Mouse (Mus musculus) olfactory bulb, adult 2 months (tissue): ENCODE measurements around the gene Hoxa5.

Experiments
- CTCF ChIP-seq: fragments of 200-500 bp; IDR thresholded peaks from 2 replicates; pipeline ENCODE4 v1.5.1; 2012; ENCODE audit warnings: low read depth, mild to moderate bottlenecking, low read length, moderate library complexity; ENCODE audit not compliant: insufficient read depth
- POLR2A ChIP-seq: fragments of 200-500 bp; IDR thresholded peaks from 2 replicates; pipeline ENCODE4 v1.6.1; 2012; ENCODE audit warnings: mild to moderate bottlenecking, low read depth, low read length, moderate library complexity; ENCODE audit not compliant: insufficient read depth

DNA sequence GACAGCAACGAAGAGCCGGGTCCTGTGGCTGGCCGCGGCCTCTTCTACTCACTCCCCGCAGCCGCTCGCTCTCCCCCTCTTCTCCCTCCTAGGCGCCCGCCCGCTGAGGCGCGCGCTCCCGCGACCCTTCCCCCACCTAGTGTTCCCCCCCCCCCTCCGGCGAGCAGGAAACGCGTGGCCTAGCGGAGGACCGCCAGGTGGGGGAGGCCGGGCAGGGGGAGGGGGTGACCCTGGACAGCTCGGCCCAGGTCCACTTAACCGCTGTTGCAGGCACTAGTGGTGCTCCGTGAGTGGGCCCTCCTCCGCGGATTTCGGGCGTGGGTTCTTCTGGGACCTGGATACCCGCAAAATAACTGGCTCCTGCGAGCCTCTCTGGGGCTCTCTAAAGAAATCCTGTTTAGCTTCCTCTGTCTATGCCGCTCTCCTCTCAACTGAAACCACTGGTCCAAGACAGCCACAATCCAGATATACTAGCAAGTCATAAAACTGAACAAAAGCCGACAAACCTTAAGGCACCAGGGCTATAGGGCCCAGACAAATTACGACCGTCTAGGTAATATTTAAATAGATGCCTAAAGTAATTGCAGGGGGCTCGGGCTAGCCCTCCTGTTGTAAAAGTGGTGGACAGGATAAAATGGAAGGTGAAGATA, 26.3 kb upstream of the Hoxa5 start, which contains the start of gene Hoxa9:
- TF ChIP-seq CTCF, result no peak
- no peak for TF ChIP-seq POLR2A
